Mouse (Mus musculus) forebrain, postnatal 0 days (tissue): Measurements from ENCODE around the gene Rfx3. TPM values are rescaled to one million over a fixed set of nuclear protein-coding genes. Genes with fewer than 3 reads are reported as not detected.

Source experiments
- ATAC-seq: fragments of 200-750 bp; cut with Nextera tagmentation; 2 replicates; pipeline ENCODE4 v1.8.0; 2017; ENCODE audit warnings: mild to moderate bottlenecking, moderate library complexity
- DNase-seq: peaks from one replicate; pipeline ENCODE4 v3.0.0-alpha.2; 2015
- H3K27ac ChIP-seq: fragments of 300-500 bp; sonication (generic); 2 replicates; pipeline ENCODE4 v1.5.1; 2014; ENCODE audit warnings: low read depth, mild to moderate bottlenecking, antibody characterized with exemption, low read length, moderate library complexity, mixed read lengths
- H3K27me3 ChIP-seq: fragments of 300-500 bp; sonication (generic); 2 replicates; pipeline ENCODE4 v1.6.1; 2014; ENCODE audit warnings: mild to moderate bottlenecking, low read length, mixed read lengths; ENCODE audit not compliant: insufficient read depth
- H3K36me3 ChIP-seq: fragments of 300-500 bp; sonication (generic); 2 replicates; pipeline ENCODE4 v1.6.1; 2014; ENCODE audit warnings: mild to moderate bottlenecking, moderate library complexity; ENCODE audit not compliant: insufficient read depth
- H3K4me1 ChIP-seq: fragments of 300-500 bp; sonication (generic); 2 replicates; pipeline ENCODE4 v1.6.1; 2014; ENCODE audit warnings: antibody characterized with exemption; ENCODE audit not compliant: insufficient read depth
- H3K4me2 ChIP-seq: fragments of 300-500 bp; sonication (generic); 2 replicates; pipeline ENCODE4 v1.6.1; 2014; ENCODE audit warnings: low read depth, mild to moderate bottlenecking, moderate library complexity
- H3K4me3 ChIP-seq: fragments of 300-500 bp; sonication (generic); 2 replicates; pipeline ENCODE4 v1.5.1; 2014; ENCODE audit warnings: low read depth, low read length, mixed read lengths
- H3K9ac ChIP-seq: fragments of 300-500 bp; sonication (generic); 2 replicates; pipeline ENCODE4 v1.6.1; 2014; ENCODE audit warnings: mild to moderate bottlenecking
- H3K9me3 ChIP-seq: fragments of 300-500 bp; sonication (generic); 2 replicates; pipeline ENCODE4 v1.6.1; 2016; ENCODE audit warnings: low read length
- CTCF ChIP-seq: sonication (generic); IDR thresholded peaks from 2 replicates; pipeline ENCODE4 v1.5.1; 2016; ENCODE audit warnings: antibody characterized with exemption, control low read depth, low read depth
- WGBS: fragments of 180-500 bp; shearing (Covaris S2); extraction: QIAGEN DNeasy Blood & Tissue Kit; methylation state at CpG from one replicate; pipeline ENCODE4 v1.1.7; 2014; 5-methylcytosine and 5-hydroxymethylcytosine counted together
- polyA plus RNA-seq: library from polyadenylated mRNA; unstranded; fragments of >200 nt; fragmentation: Nextera tagmentation; extraction: Ambion mirVana; gene quantifications from 2 replicates; pipeline ENCODE4 v1.2.1, GENCODE M21; 2015
- total RNA-seq: library from RNA; depleted of rRNA; stranded (reverse); fragments of >200 nt; gene quantifications from 2 replicates; pipeline ENCODE4 v1.2.3, GENCODE M21; 2014

The Rfx3 gene
- total and polyA plus RNA-seq, 2 experiments from 2014 or later: 19.4 to 42.5 TPM

DNA sequence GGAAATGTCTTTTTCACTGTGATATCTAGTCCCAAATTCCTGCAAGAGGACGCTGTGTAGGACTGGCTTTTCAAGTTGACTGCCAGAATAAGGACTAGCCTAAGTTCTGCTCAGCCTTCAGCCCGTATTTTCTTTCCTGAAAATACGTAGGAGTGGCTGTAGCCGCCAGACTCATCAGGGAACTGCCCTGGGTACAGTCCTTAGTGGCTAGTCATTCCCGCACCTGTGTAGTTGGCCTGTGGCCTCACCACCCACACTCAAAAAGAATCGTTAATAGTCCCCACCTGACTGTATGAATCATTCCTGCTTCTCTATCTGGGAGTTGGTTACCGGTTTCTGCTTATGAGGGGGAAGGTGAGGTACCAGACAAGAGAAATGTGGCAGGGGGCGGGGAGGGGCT, 272.1 kb downstream of the Rfx3 start:
- H3K9ac ChIP-seq: no peak overlapping the region
- no peaks in the 10 kb centered on the region for H3K4me1 ChIP-seq
- no peaks in the 10 kb centered on the region for H3K27me3 ChIP-seq
- H3K4me2 ChIP-seq: no peak overlapping the region
- no peak overlapping the region for H3K27ac ChIP-seq
- 72% methylated on average over 8 of the region's 8 CpGs for WGBS
- H3K36me3 ChIP-seq: no peaks in the 10 kb centered on the region
- H3K4me3 ChIP-seq: no peak overlapping the region
- no peaks in the 10 kb centered on the region for H3K9me3 ChIP-seq
- ATAC-seq (no peak), DNase-seq (no peak)
- TF ChIP-seq CTCF: no peak

DNA sequence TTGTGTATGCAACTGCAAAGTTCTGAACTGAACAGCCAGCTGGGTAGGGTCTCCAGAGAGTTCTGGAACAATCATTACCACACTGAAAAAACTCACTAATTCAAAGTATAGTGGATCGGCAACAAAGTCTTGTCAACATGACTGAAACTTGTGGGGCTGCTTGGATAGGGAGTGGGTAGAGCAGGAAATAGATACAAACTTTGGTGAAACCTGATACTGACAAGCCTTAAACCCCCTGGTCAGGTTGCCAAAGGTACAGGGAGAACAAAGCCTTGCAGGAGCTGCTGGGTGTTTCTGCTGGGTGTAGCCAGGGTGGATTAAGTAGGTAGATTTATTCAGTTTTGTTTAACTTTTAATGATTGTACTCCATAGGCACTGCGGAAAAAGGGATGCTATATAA, 274.4 kb downstream of the Rfx3 start:
- Histone ChIP-seq H3K4me3 (no peak overlapping the region), H3K4me2 (no peak overlapping the region), H3K27ac (no peak overlapping the region), H3K36me3 (no peaks in the 10 kb centered on the region), H3K4me1 (no peaks in the 10 kb centered on the region), H3K9me3 (no peaks in the 10 kb centered on the region), H3K27me3 (no peaks in the 10 kb centered on the region), H3K9ac (no peak overlapping the region)
- DNase-seq (no peak), ATAC-seq (no peak)
- TF ChIP-seq CTCF: no peak
- 91% methylated on average over 2 of the region's 2 CpGs for WGBS

GRCm38 (mm10) chr19:27718931-27719330, 292.0 kb downstream of the Rfx3 start:
- H3K27me3 ChIP-seq: no peaks in the 10 kb centered on the region
- WGBS: 71% methylated on average over 11 of the region's 11 CpGs

GRCm38 (mm10) chr19:27716274-27716673, 294.7 kb downstream of the Rfx3 start:
- Histone ChIP-seq H3K9ac (no peak overlapping the region), H3K27me3 (no peaks in the 10 kb centered on the region), H3K4me2 (no peak overlapping the region), H3K9me3 (no peaks in the 10 kb centered on the region), H3K36me3 (no peaks in the 10 kb centered on the region), H3K27ac (no peak overlapping the region), H3K4me1 (no peaks in the 10 kb centered on the region), H3K4me3 (no peak overlapping the region)
- ATAC-seq (no peak), DNase-seq (no peak)
- TF ChIP-seq CTCF: no peak

More at GRCm38 (mm10) chr19:27718931-27719330, 292.0 kb downstream of the Rfx3 start:
- ATAC-seq: no peak
- Histone ChIP-seq H3K4me3 (no peak overlapping the region), H3K9ac (no peak overlapping the region), H3K4me1 (no peaks in the 10 kb centered on the region), H3K27ac (no peak overlapping the region), H3K9me3 (no peaks in the 10 kb centered on the region), H3K4me2 (no peak overlapping the region), H3K36me3 (no peaks in the 10 kb centered on the region)
- DNase-seq: no peak
- TF ChIP-seq CTCF: no peak
